Mouse (Mus musculus): ENCODE results near the gene Bloc1s1. TPM values are rescaled to one million over a fixed set of nuclear protein-coding genes. Genes with fewer than 3 reads are reported as not detected.

Bloc1s1 gene
- polyA plus RNA-seq, 1 experiment from 2014 or later, result 226 TPM

DNA sequence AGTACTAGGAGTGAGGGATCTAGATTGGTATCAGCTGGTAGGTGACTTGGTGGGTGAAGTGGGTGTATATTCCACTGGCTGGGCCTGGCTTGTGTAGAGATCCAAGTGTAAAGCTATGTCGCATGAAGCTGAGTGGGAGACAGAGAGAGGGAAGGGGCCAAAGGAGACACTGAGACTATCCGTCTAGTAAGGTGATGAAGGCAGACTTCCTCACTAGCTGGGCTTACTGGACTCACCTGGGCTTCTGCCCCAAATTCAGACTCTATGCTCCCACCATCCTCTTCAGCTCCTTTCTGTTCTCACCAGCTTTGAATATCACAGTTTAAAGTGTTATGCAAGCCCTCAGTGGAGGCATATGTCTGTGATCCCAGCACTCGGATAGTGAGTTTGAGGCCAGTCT is 7.2 kb downstream of the Bloc1s1 start:
- H3K36me3 ChIP-seq, result peaks cover 51% of the 10 kb centered on the region
- H3K4me2 ChIP-seq (replicated peaks), result no peak overlapping the region
- WGBS, result 87% methylated on average over 3 of the region's 3 CpGs
- H3K9ac ChIP-seq, result no peak overlapping the region
- H3K4me1 ChIP-seq, result peaks cover 55% of the 10 kb centered on the region
- H3K9me3 ChIP-seq (replicated peaks), result no peaks in the 10 kb centered on the region
- ATAC-seq (ENCODE audit: insufficient number of reproducible peaks, low FRiP score, low TSS enrichment, low read depth), result no peak
- no peaks in the 10 kb centered on the region for H3K27me3 ChIP-seq
- H3K27ac ChIP-seq (replicated peaks), result no peak overlapping the region
- no peak overlapping the region for H3K4me3 ChIP-seq (replicated peaks)

DNA sequence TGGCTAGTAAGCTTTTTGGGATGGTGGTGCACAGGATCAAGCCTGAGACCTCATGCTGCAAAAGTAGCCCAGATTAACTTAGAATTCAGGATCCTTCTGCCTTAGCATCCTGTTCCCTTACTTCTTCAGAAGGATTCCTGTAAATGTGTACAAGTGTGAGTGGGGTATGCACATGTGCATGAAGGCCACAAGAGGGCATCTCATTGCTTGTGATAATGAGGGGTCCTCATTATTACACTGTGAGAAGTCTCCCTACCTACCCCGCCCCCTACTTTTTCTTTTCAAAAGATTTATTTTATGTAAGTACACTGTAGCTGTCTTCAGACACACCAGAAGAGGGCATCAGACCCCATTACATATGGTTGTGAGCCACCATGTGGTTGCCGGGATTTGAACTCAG is 8.3 kb downstream of the Bloc1s1 start:
- H3K9ac ChIP-seq, result no peak overlapping the region
- H3K27me3 ChIP-seq, result no peaks in the 10 kb centered on the region
- WGBS, result 81% methylated on average over 2 of the region's 2 CpGs
- H3K4me3 ChIP-seq (replicated peaks), result no peak overlapping the region
- no peak for ATAC-seq (ENCODE audit: insufficient number of reproducible peaks, low FRiP score, low TSS enrichment, low read depth)
- no peaks in the 10 kb centered on the region for H3K9me3 ChIP-seq (replicated peaks)
- peaks cover 51% of the 10 kb centered on the region for H3K36me3 ChIP-seq
- H3K27ac ChIP-seq (replicated peaks), result no peak overlapping the region
- no peak overlapping the region for H3K4me2 ChIP-seq (replicated peaks)
- H3K4me1 ChIP-seq, result peaks cover 52% of the 10 kb centered on the region

DNA sequence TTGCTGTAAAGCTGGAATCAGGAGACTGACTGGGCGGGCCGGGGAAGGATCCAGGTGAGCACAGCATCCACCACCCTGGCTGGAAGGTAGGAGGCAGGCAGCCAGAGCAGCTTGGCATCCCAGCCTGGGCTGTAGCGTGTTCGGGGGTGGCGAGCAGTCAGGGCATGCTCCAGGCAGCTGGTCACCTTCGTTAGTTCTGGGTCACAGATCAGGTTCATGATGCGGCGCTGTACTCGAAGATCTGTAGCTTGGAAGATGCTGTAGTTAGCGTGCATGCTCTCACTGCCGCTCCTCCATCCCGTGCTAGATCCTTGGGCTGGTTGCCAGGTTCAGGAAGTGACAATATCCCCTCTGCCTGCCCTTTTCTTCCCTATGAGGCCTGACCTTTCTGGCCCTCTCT is 10.1 kb downstream of the Bloc1s1 start:
- peaks cover 51% of the 10 kb centered on the region for H3K36me3 ChIP-seq

DNA sequence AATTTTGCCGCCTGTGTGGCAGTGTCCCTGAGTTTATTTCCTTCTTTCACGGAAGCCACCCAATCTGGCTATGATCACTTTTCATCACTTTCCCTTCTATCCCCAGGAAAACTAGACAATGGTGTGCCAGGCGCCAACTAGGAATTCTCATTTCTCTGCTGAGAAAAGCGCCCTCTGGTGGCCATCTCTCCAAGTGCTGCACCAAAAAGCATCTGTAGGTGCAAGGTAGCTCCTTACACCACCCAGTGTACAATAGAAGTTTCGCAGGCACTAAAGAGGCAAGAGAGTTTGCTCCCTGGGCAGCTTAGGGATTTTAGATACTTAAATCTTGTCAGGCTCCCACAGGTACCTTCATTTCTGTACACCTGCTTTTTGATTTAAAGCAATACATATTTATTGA is 10.6 kb downstream of the Bloc1s1 start:
- Histone ChIP-seq H3K36me3 (peaks cover 48% of the 10 kb centered on the region), H3K4me1 (peaks cover 45% of the 10 kb centered on the region), H3K27me3 (no peaks in the 10 kb centered on the region), H3K4me3 (replicated peaks) (no peak overlapping the region), H3K4me2 (replicated peaks) (no peak overlapping the region), H3K9me3 (replicated peaks) (no peaks in the 10 kb centered on the region), H3K27ac (replicated peaks) (peak overlapping the region; percentile 52; the same call in 1 of the 2 replicates), H3K9ac (no peak overlapping the region)
- 7% methylated on average over 5 of the region's 5 CpGs for WGBS
- no peak for ATAC-seq (ENCODE audit: insufficient number of reproducible peaks, low FRiP score, low TSS enrichment, low read depth)

More for the DNA sequence above, 10.1 kb downstream of the Bloc1s1 start:
- H3K4me1 ChIP-seq, result peaks cover 45% of the 10 kb centered on the region
- no peak for ATAC-seq (ENCODE audit: insufficient number of reproducible peaks, low FRiP score, low TSS enrichment, low read depth)
- H3K4me3 ChIP-seq (replicated peaks), result no peak overlapping the region
- no peak overlapping the region for H3K4me2 ChIP-seq (replicated peaks)
- H3K9ac ChIP-seq, result no peak overlapping the region
- no peaks in the 10 kb centered on the region for H3K9me3 ChIP-seq (replicated peaks)
- 87% methylated on average over 12 of the region's 12 CpGs for WGBS
- no peak overlapping the region for H3K27ac ChIP-seq (replicated peaks)
- H3K27me3 ChIP-seq, result no peaks in the 10 kb centered on the region

DNA sequence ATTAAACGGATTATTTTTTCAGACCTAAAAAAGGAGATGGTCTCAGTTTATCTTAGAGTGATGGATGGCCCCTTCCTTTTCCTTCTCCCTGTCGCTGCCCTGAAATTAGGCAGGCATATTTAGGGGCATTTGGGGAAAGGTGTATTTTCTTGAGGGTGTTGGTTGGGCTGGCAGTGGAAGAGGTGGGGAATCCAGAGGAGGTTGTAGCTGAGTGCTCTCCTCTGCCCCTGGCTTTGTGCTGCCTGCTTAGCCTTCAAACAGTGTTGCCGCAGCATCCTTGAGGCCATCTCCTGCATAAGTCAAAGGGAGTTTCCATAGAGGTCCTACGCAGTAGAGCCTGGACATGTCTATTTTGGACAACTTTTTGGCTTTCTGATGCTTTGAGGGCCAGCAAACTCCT is 11.0 kb downstream of the Bloc1s1 start:
- Histone ChIP-seq H3K4me3 (replicated peaks) (no peak overlapping the region), H3K9me3 (replicated peaks) (no peaks in the 10 kb centered on the region), H3K9ac (no peak overlapping the region), H3K4me1 (peaks cover 45% of the 10 kb centered on the region), H3K36me3 (peaks cover 44% of the 10 kb centered on the region), H3K27ac (replicated peaks) (peak overlapping the region; percentile 52; the same call in 1 of the 2 replicates), H3K27me3 (no peaks in the 10 kb centered on the region), H3K4me2 (replicated peaks) (0 out of 2 replicates have a peak overlapping the region, but pooled peaks have one; percentile 84)
- WGBS, result 74% methylated on average over 4 of the region's 4 CpGs
- no peak for ATAC-seq (ENCODE audit: insufficient number of reproducible peaks, low FRiP score, low TSS enrichment, low read depth)

DNA sequence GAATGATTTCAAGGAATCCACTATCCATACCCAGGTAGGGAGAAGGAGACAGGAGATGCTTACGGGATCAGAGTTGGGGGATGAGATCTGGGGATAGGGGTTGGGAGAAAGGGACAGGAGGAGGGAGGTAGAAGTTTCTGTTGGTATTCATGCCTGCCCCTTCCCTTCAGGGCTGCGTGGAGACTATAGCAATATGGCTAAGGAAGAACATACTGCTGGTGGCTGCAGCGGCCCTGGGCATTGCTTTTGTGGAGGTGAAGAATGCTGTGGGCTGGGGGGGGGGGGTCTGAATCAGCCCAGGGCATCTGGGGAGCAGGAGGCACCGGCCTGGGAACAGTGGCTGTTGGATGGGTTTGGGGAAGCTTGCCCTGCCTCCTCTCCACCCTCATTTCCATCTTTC is 11.6 kb downstream of the Bloc1s1 start:
- peaks cover 43% of the 10 kb centered on the region for H3K4me1 ChIP-seq
- no peak overlapping the region for H3K9ac ChIP-seq
- H3K4me3 ChIP-seq (replicated peaks), result no peak overlapping the region
- H3K9me3 ChIP-seq (replicated peaks), result no peaks in the 10 kb centered on the region
- H3K27me3 ChIP-seq, result no peaks in the 10 kb centered on the region
- ATAC-seq (ENCODE audit: insufficient number of reproducible peaks, low FRiP score, low TSS enrichment, low read depth), result no peak
- peaks cover 39% of the 10 kb centered on the region for H3K36me3 ChIP-seq
- no peak overlapping the region for H3K27ac ChIP-seq (replicated peaks)
- peak overlapping the region; percentile 84; the same call in 1 of the 2 replicates for H3K4me2 ChIP-seq (replicated peaks)
- WGBS, result 72% methylated on average over 4 of the region's 4 CpGs

DNA sequence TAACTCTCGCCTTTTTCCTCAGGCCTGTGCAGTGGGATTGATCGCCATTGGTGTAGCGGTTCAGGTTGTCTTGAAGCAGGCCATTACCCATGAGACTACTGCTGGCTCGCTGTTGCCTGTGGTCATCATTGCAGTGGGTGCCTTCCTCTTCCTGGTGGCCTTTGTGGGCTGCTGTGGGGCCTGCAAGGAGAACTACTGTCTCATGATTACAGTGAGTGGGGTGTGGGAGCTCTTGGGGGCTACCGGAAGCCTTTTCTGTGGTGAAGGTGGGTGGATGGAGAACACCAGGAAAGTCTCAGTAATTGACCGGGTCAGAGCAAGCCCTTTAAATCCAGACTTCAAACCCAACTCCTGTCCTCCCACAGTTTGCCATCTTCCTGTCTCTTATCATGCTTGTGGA is 12.4 kb downstream of the Bloc1s1 start:
- no peak for ATAC-seq (ENCODE audit: insufficient number of reproducible peaks, low FRiP score, low TSS enrichment, low read depth)
- peak overlapping the region; percentile 98; the same call in 1 of the 2 replicates for H3K27ac ChIP-seq (replicated peaks)
- peak overlapping the region; percentile 92 for H3K4me3 ChIP-seq (replicated peaks)
- H3K4me2 ChIP-seq (replicated peaks), result peak overlapping the region; percentile 84
- H3K27me3 ChIP-seq, result no peaks in the 10 kb centered on the region
- peaks cover 43% of the 10 kb centered on the region for H3K4me1 ChIP-seq
- peaks cover 31% of the 10 kb centered on the region for H3K36me3 ChIP-seq
- H3K9ac ChIP-seq, result no peak overlapping the region
- no peaks in the 10 kb centered on the region for H3K9me3 ChIP-seq (replicated peaks)
- 90% methylated on average over 6 of the region's 6 CpGs for WGBS

DNA sequence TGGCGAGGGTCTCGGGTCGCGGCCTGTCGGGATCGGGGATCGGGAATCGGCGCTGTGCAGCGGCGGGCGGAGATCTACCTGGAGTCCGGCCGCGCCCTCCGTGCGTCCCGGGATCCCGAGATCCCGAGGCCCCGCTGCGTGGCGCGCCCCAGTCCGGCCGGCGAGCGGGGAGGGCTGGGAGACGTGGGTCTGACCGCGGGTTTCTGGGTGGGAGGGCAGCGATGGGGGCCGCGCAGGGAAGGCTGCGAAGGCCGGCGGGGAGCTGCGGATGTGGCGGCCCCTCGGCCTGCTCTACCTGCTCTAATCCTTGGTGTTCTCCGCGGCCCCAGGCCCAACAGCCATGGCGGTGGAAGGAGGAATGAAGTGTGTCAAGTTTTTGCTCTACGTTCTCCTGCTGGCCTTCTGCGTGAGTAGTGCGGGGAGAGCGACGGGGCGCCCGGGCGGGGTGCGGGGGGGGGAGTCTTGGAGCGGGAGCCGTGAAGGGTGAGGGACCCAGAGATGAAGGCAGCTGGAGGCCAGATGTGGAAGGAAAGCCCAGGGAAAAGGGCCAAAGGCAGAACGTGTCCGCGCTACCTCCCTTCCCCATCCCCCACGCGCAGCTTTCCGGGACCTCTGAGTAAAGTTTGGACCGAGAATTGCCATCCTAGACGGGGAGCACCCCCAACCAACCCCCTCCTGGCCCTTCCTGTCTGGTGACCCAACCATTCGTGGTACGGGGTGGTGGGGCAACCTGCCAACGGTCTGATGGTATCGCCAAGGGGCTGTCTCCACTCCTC is 13.6 kb downstream of the Bloc1s1 start:
- ATAC-seq (ENCODE audit: insufficient number of reproducible peaks, low FRiP score, low TSS enrichment, low read depth), result peak; percentile 45

DNA sequence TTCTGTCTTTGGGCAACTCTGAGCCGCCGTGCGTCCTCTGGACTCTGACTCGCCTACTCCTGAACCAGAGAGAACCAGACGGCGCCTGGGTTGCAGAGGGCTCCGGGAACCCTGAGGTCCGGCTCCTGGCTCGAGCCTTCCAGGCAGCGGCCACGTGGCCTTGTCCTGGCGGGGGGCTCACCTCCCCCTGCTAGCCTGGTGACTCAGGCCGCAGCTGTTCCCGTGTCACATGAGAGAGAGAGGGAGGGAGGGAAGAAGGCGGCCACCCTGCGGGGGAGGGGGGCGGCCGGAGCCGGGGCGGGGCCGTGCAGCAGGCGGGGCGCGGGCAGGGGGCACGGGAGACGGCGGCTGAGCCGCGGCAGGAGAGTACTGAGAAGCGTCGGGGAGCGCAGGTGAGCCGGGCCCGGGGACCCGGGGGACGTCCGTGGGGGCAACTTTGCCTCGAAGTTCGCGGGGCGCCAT is 14.2 kb downstream of the Bloc1s1 start:
- peak; percentile 89 for ATAC-seq (ENCODE audit: insufficient number of reproducible peaks, low FRiP score, low TSS enrichment, low read depth)
- H3K4me3 ChIP-seq (replicated peaks), result peak overlapping the region; percentile 92
- no peaks in the 10 kb centered on the region for H3K9me3 ChIP-seq (replicated peaks)
- peak overlapping the region; percentile 95 for H3K9ac ChIP-seq
- peaks cover 43% of the 10 kb centered on the region for H3K4me1 ChIP-seq
- H3K27ac ChIP-seq (replicated peaks), result peak overlapping the region; percentile 98
- WGBS, result 3% methylated on average over 34 of the region's 41 CpGs
- peak overlapping the region; percentile 84 for H3K4me2 ChIP-seq (replicated peaks)
- H3K27me3 ChIP-seq, result no peaks in the 10 kb centered on the region
- peaks cover 16% of the 10 kb centered on the region for H3K36me3 ChIP-seq

More for the DNA sequence above, 13.6 kb downstream of the Bloc1s1 start:
- Histone ChIP-seq H3K9ac (peak overlapping the region; percentile 95), H3K27me3 (no peaks in the 10 kb centered on the region), H3K9me3 (replicated peaks) (no peaks in the 10 kb centered on the region), H3K36me3 (peaks cover 22% of the 10 kb centered on the region), H3K27ac (replicated peaks) (peak overlapping the region; percentile 98), H3K4me3 (replicated peaks) (peak overlapping the region; percentile 92), H3K4me1 (peaks cover 43% of the 10 kb centered on the region), H3K4me2 (replicated peaks) (peak overlapping the region; percentile 84)
- WGBS, result under 1% methylated on average over 66 of the region's 66 CpGs

DNA sequence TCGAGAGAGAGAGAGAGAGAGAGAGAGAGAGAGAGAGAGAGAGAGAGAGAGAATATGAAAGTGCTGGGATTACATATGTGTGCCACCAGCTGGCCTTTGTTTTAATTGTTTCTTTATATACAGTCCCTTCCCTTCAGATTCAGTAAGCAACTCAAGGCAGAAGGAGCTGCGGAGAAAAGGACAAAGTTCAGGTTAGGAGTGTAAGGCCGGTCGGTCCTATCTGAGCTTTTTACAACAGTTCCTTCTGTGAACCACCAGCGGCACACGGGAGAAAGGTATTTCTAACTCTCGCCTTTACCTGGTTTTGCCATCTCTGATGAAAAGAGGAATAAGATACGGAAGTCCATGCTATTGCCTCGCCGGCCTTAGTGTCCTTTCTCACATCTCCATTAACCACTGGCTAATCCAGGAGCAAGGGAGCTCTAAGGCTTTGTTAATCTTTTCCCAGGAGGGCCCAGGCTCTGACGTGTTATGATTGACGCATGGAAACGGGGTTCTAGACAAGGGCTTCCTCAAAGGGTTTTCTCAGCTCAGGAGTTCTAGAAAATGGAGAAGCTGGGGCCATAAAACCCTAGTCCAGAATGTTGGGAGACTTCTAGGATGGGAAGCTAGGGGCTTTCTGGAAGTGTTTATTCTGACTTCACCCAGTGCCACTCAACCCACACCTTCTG is 14.9 kb downstream of the Bloc1s1 start:
- peak overlapping the region; percentile 84 for H3K4me2 ChIP-seq (replicated peaks)
- 61% methylated on average over 13 of the region's 13 CpGs for WGBS
- peak overlapping the region; percentile 98 for H3K27ac ChIP-seq (replicated peaks)
- peaks cover 9% of the 10 kb centered on the region for H3K36me3 ChIP-seq
- ATAC-seq (ENCODE audit: insufficient number of reproducible peaks, low FRiP score, low TSS enrichment, low read depth), result no peak
- no peaks in the 10 kb centered on the region for H3K9me3 ChIP-seq (replicated peaks)
- H3K27me3 ChIP-seq, result no peaks in the 10 kb centered on the region
- peak overlapping the region; percentile 95 for H3K9ac ChIP-seq
- peaks cover 40% of the 10 kb centered on the region for H3K4me1 ChIP-seq
- peak overlapping the region; percentile 92 for H3K4me3 ChIP-seq (replicated peaks)

DNA sequence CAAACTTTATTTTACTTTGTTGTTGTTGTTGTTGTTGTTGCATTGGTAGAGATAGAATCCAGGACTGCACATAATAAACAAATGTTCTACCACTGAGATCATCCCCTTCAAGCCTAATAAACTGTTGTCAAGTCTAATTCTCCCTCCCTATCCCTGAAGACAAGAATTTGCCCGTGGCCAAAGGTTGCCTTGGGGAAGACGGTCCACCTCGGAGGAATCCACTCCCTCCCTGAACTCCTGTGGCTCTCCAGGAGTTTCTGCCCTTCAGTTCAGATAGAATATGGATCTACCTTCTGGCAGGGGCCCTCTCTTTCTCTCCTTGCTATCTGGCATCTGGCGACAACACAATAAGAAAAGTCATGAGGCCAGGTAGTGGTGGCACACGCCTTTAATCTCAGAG is 19.0 kb downstream of the Bloc1s1 start:
- Histone ChIP-seq H3K9ac (no peak overlapping the region), H3K27me3 (no peaks in the 10 kb centered on the region), H3K36me3 (no peaks in the 10 kb centered on the region), H3K4me2 (replicated peaks) (no peak overlapping the region), H3K4me1 (peaks cover 9% of the 10 kb centered on the region; the same call in 1 of the 2 replicates), H3K9me3 (replicated peaks) (no peaks in the 10 kb centered on the region), H3K4me3 (replicated peaks) (no peak overlapping the region), H3K27ac (replicated peaks) (no peak overlapping the region)
- no peak for ATAC-seq (ENCODE audit: insufficient number of reproducible peaks, low FRiP score, low TSS enrichment, low read depth)
- 63% methylated on average over 5 of the region's 5 CpGs for WGBS

Measured in embryonic facial prominence, embryonic 15.5 days (tissue).